Mouse (Mus musculus) stomach, postnatal 0 days (tissue): ENCODE measurements at regions not wholly inside any gene's neighbourhood (a gene's known extent, or its start where the extent isn't known, plus 50 kb on each side); places are given as distances from the start of the nearest gene placed in this dataset.

Source experiments
- ATAC-seq: fragments of 200-750 bp; cut with Nextera tagmentation; 2 replicates; pipeline ENCODE4 v1.8.0; 2017; ENCODE audit not compliant: low FRiP score, low TSS enrichment
- DNase-seq: peaks from one replicate; pipeline ENCODE4 v3.0.0-alpha.2; 2016; ENCODE audit warnings: low spot score
- H3K27ac ChIP-seq: fragments of 300-500 bp; sonication (generic); replicated peaks from 2 replicates; pipeline ENCODE4 v1.5.1; 2014; ENCODE audit warnings: mild to moderate bottlenecking, control low read depth
- H3K27me3 ChIP-seq: fragments of 300-500 bp; sonication (generic); 2 replicates; pipeline ENCODE4 v1.6.1; 2014; ENCODE audit warnings: low read length; ENCODE audit not compliant: control insufficient read depth, insufficient read depth
- H3K36me3 ChIP-seq: fragments of 300-500 bp; sonication (generic); 2 replicates; pipeline ENCODE4 v1.6.1; 2014; ENCODE audit warnings: low read length, mixed read lengths; ENCODE audit not compliant: control insufficient read depth, insufficient read depth
- H3K4me1 ChIP-seq: fragments of 300-500 bp; sonication (generic); replicated peaks from 2 replicates; pipeline ENCODE4 v1.6.1; 2014; ENCODE audit warnings: antibody characterized with exemption; ENCODE audit not compliant: control insufficient read depth, insufficient read depth
- H3K4me2 ChIP-seq: fragments of 300-500 bp; sonication (generic); replicated peaks from 2 replicates; pipeline ENCODE4 v1.6.1; 2014; ENCODE audit warnings: low read depth, mild to moderate bottlenecking, control low read depth, moderate library complexity
- H3K4me3 ChIP-seq: fragments of 300-500 bp; sonication (generic); 2 replicates; pipeline ENCODE4 v1.5.1; 2014; ENCODE audit warnings: low read depth, low read length, control low read depth
- H3K9ac ChIP-seq: fragments of 300-500 bp; sonication (generic); 2 replicates; pipeline ENCODE4 v1.6.1; 2014; ENCODE audit warnings: mild to moderate bottlenecking, low read length, control low read depth, mixed read lengths
- H3K9me3 ChIP-seq: fragments of 300-500 bp; sonication (generic); 2 replicates; pipeline ENCODE4 v1.6.1; 2016; ENCODE audit warnings: low read length; ENCODE audit not compliant: control insufficient read depth
- CTCF ChIP-seq: IDR thresholded peaks from 2 replicates; pipeline ENCODE4 v1.5.1; 2016; ENCODE audit warnings: antibody characterized with exemption, low read depth, mild to moderate bottlenecking, moderate library complexity
- EP300 ChIP-seq: optimal IDR thresholded peaks from 2 replicates; pipeline ENCODE3; 2016; ENCODE audit warnings: antibody characterized with exemption
- WGBS: fragments of 180-500 bp; shearing (Covaris S2); extraction: QIAGEN DNeasy Blood & Tissue Kit; methylation state at CpG from one replicate; pipeline ENCODE4 v1.1.7; 2014; 5-methylcytosine and 5-hydroxymethylcytosine counted together

GRCm38 (mm10) chr16:9085133-9085532, 255.2 kb downstream of the 1810013L24Rik start:
- TF ChIP-seq CTCF (no peak), EP300 (no peak)
- Histone ChIP-seq H3K4me3 (no peak overlapping the region), H3K27ac (no peak overlapping the region), H3K9me3 (no peaks in the 10 kb centered on the region), H3K36me3 (no peaks in the 10 kb centered on the region), H3K27me3 (no peaks in the 10 kb centered on the region), H3K4me1 (no peaks in the 10 kb centered on the region), H3K4me2 (no peak overlapping the region), H3K9ac (no peak overlapping the region)
- WGBS = 56% methylated on average over 1 of the region's 1 CpGs
- DNase-seq (no peak), ATAC-seq (no peak)

- Histone ChIP-seq H3K4me1 (no peaks in the 10 kb centered on the region), H3K36me3 (no peaks in the 10 kb centered on the region), H3K4me2 (no peak overlapping the region), H3K9me3 (no peaks in the 10 kb centered on the region), H3K9ac (no peak overlapping the region), H3K27me3 (no peaks in the 10 kb centered on the region), H3K4me3 (no peak overlapping the region), H3K27ac (no peak overlapping the region)
- no peak for ATAC-seq
- DNase-seq = no peak
- 75% methylated on average over 5 of the region's 5 CpGs for WGBS
- TF ChIP-seq CTCF = no peak
- no peak for TF ChIP-seq EP300
Observed at GRCm38 (mm10) chr16:9085977-9086376, 256.1 kb downstream of the 1810013L24Rik start.

GRCm38 (mm10) chr16:9091790-9092189, 261.9 kb downstream of the 1810013L24Rik start:
- Histone ChIP-seq H3K27me3 (no peaks in the 10 kb centered on the region), H3K36me3 (no peaks in the 10 kb centered on the region), H3K4me3 (no peak overlapping the region), H3K27ac (no peak overlapping the region), H3K9ac (no peak overlapping the region), H3K4me2 (no peak overlapping the region), H3K4me1 (no peaks in the 10 kb centered on the region), H3K9me3 (no peaks in the 10 kb centered on the region)
- no peak for DNase-seq
- 69% methylated on average over 6 of the region's 6 CpGs for WGBS
- ATAC-seq = no peak
- TF ChIP-seq EP300 (no peak), CTCF (no peak)

- ATAC-seq = no peak
- no peak overlapping the region for H3K4me3 ChIP-seq
- H3K36me3 ChIP-seq = no peaks in the 10 kb centered on the region
- 32% methylated on average over 11 of the region's 11 CpGs for WGBS
- H3K27ac ChIP-seq = no peak overlapping the region
- H3K9me3 ChIP-seq = no peaks in the 10 kb centered on the region
- no peak overlapping the region for H3K9ac ChIP-seq
- no peak for DNase-seq
- no peak overlapping the region for H3K4me2 ChIP-seq
- H3K27me3 ChIP-seq = no peaks in the 10 kb centered on the region
- H3K4me1 ChIP-seq = no peaks in the 10 kb centered on the region
- no peak for TF ChIP-seq EP300
- no peak for TF ChIP-seq CTCF
Observed at GRCm38 (mm10) chr16:9092191-9092848, 262.4 kb downstream of the 1810013L24Rik start.

DNA sequence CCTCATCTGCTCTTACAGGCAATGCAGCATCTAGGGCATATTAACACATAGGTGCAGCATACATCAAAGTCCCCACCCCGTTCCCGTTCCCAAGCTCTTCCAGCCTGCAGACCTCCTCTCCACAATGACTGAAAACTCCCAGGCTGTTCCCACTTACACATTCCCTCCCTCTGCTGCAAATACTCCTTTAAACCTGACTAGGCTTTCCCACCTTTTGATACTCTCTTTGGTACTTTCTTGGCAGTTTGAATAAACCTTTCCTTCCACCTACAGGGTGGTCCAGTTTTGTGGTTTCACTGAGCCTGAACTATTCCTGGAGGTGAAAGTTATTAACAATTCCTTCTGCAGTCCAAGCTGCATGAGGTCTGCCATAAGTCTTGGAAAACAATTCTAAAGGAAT, 263.7 kb downstream of the 1810013L24Rik start:
- Histone ChIP-seq H3K4me3 (no peak overlapping the region), H3K27me3 (no peaks in the 10 kb centered on the region), H3K4me1 (no peaks in the 10 kb centered on the region), H3K9me3 (no peaks in the 10 kb centered on the region), H3K4me2 (no peak overlapping the region), H3K27ac (no peak overlapping the region), H3K9ac (no peak overlapping the region), H3K36me3 (no peaks in the 10 kb centered on the region)
- DNase-seq (no peak), ATAC-seq (no peak)
- TF ChIP-seq CTCF (no peak), EP300 (no peak)
- 20% methylated on average over 2 of the region's 2 CpGs for WGBS

DNA sequence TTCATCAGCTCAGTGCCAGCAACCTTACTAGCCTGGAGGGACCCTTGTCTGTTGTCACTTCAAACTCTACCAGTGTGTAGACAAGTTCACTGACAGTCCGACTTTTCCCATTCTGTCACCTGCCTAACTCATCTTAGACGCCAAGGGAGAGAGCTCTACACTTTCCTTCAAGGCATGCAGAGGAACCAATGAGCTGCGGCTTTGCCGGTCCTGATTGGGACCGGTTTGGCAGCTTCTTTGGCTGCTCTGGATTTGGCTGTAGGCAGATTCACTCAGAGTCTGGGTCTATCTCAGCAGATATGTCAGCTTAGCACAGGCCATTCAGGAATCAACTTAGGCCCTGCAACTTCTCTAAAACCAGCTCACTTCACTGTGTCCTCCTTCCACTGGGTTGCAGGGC, 264.3 kb downstream of the 1810013L24Rik start:
- Histone ChIP-seq H3K36me3 (no peaks in the 10 kb centered on the region), H3K27ac (no peak overlapping the region), H3K9ac (no peak overlapping the region), H3K9me3 (no peaks in the 10 kb centered on the region), H3K4me1 (no peaks in the 10 kb centered on the region), H3K4me2 (no peak overlapping the region), H3K27me3 (no peaks in the 10 kb centered on the region), H3K4me3 (no peak overlapping the region)
- DNase-seq (no peak), ATAC-seq (no peak)
- 49% methylated on average over 5 of the region's 5 CpGs for WGBS
- TF ChIP-seq CTCF = no peak
- TF ChIP-seq EP300 = no peak
